Comparison of ENCODE assay signal across 8 mouse cellular contexts in the genomic region with DNA sequence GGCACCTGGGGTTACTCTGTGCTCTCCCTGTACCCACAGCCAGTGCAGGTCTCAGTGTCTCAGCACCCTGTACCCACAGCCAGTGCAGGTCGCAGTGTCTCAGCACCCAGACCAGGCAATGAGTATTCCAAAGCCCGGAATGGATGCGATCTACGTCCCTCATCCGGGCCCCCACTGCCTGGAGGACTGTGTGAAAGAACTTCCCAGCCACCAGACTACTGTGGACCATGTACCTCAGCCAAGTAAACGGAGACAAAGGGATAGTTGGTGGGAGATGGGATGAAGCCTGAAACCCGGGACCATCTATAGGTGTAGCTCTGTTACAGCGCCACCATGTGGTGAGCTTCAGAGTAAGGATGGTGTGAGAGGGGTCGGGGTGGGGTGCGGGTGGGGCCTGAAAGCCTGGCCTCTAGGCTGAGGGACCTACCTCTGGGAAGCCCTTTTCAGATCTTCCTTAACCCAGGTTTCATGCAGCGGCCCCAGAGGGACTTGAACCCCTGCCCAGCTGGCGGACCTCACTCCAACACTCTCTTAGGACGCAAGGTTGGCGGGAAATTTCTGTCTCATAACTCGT. TPM values are rescaled to one million over a fixed set of nuclear protein-coding genes. Genes with fewer than 3 reads are reported as not detected.
DNase-seq lines count a peak whose midpoint lies in the region; ATAC-seq and TF ChIP-seq lines count a peak whose summit lies in the region.

No protein-coding gene starts in this region.

- TF ChIP-seq EP300 in heart, adult 2 months (IDR thresholded peaks at IDR 0.05; ENCODE audit: insufficient read depth, low read depth, low read length), result no peak

- 64% methylated on average over 15 of the region's 15 CpGs for WGBS in heart, adult 2 months
- 53% methylated on average over 15 of the region's 15 CpGs for WGBS in limb, embryonic 11.5 days

- peak; percentile 48 for TF ChIP-seq CTCF in heart, adult 2 months (IDR thresholded peaks at IDR 0.05)
- TF ChIP-seq CTCF in testis, adult 2 months (IDR thresholded peaks at IDR 0.05; ENCODE audit: control insufficient read depth, insufficient read depth, insufficient replicate concordance, low read depth, low read length), result peak; percentile 41; the same call in 1 of the 2 replicates

- no peak overlapping the region for H3K4me2 ChIP-seq in limb, embryonic 11.5 days (ENCODE audit: low read depth, severe bottlenecking)

- H3K79me2 ChIP-seq in heart, adult 2 months (replicated peaks; ENCODE audit: control insufficient read depth, insufficient read depth, low read length), result no peaks in the 10 kb centered on the region

- no peak; the same call in 1 of the 2 replicates for ATAC-seq in limb, embryonic 11.5 days (ENCODE audit: insufficient number of reproducible peaks, low FRiP score, low TSS enrichment, low read depth)
- no peak for ATAC-seq in activated CD4-positive, CD25-positive, alpha-beta regulatory T cell, adult 4 months

- H3K36me3 ChIP-seq in heart, adult 2 months (ENCODE audit: control insufficient read depth, insufficient read depth, low read length), result no peaks in the 10 kb centered on the region
- H3K36me3 ChIP-seq in testis, adult 2 months (ENCODE audit: control insufficient read depth, insufficient read depth, low read length), result no peaks in the 10 kb centered on the region
- no peaks in the 10 kb centered on the region for H3K36me3 ChIP-seq in limb, embryonic 11.5 days (ENCODE audit: control insufficient read depth, insufficient read depth, low read length)

- H3K9me3 ChIP-seq in limb, embryonic 11.5 days (ENCODE audit: control insufficient read depth, low read length), result no peaks in the 10 kb centered on the region

- H3K4me3 ChIP-seq in heart, adult 2 months, result no peak overlapping the region
- H3K4me3 ChIP-seq in testis, adult 2 months (ENCODE audit: control insufficient read depth, low read depth, low read length), result no peak overlapping the region; the same call in 1 of the 2 replicates
- no peak overlapping the region for H3K4me3 ChIP-seq in limb, embryonic 11.5 days (ENCODE audit: low read depth, low read length)

- peaks cover 1% of the 10 kb centered on the region; the same call in 1 of the 2 replicates for H3K4me1 ChIP-seq in heart, adult 2 months (ENCODE audit: control insufficient read depth, insufficient read depth, low read length)
- H3K4me1 ChIP-seq in testis, adult 2 months (ENCODE audit: control insufficient read depth, insufficient read depth, low read length), result peaks cover 2% of the 10 kb centered on the region; the same call in 1 of the 2 replicates
- no peaks in the 10 kb centered on the region for H3K4me1 ChIP-seq in limb, embryonic 11.5 days (ENCODE audit: control insufficient read depth, insufficient read depth, low read length)

- no peak overlapping the region for H3K27ac ChIP-seq in heart, adult 2 months
- no peak overlapping the region for H3K27ac ChIP-seq in testis, adult 2 months (ENCODE audit: control insufficient read depth, insufficient read depth, low read depth, low read length)
- no peak overlapping the region for H3K27ac ChIP-seq in limb, embryonic 11.5 days (replicated peaks; ENCODE audit: low read depth, low read length)

- DNase-seq in heart, adult 2 months, result no peak
- no peak for DNase-seq in heart, postnatal 10 days
- DNase-seq in testis, postnatal 14 days (ENCODE audit: low spot score), result no peak
- DNase-seq in limb, embryonic 11.5 days (ENCODE audit: low spot score), result peak; percentile 38
- no peak for DNase-seq in MN1 (ENCODE audit: low spot score)
- DNase-seq in urinary bladder, postnatal 36 days (ENCODE audit: low spot score in 2 of 2), result no peak

- no peaks in the 10 kb centered on the region for H3K27me3 ChIP-seq in heart, adult 2 months (ENCODE audit: control insufficient read depth, insufficient read depth, low read length)
- H3K27me3 ChIP-seq in testis, adult 2 months (ENCODE audit: control insufficient read depth, insufficient read depth, low read length), result no peaks in the 10 kb centered on the region
- no peaks in the 10 kb centered on the region for H3K27me3 ChIP-seq in limb, embryonic 11.5 days (ENCODE audit: control insufficient read depth, insufficient read depth, low read length)

- TF ChIP-seq POLR2A in heart, adult 2 months (IDR thresholded peaks at IDR 0.05; ENCODE audit: insufficient read depth, low read depth, low read length), result no peak
- no peak for TF ChIP-seq POLR2A in testis, adult 2 months (IDR thresholded peaks at IDR 0.05; ENCODE audit: control insufficient read depth, low read depth, low read length)

- H3K9ac ChIP-seq in heart, adult 2 months (ENCODE audit: low read depth, low read length), result no peak overlapping the region
- H3K9ac ChIP-seq in limb, embryonic 11.5 days (ENCODE audit: low read length), result no peak overlapping the region

- intact Hi-C loops in heart, adult 2 months (cut with DNase I), result loop anchor here (1.0 to 5.0 kb wide), 3 partner anchors 39 to 153 kb away; a partner anchor contains a TSS
- intact Hi-C loops in heart, postnatal 10 days (cut with DNase I), result loop anchor here (1.0 to 10.0 kb wide), 4 partner anchors 39 to 434 kb away; a partner anchor contains a TSS

RNA-seq across cellular contexts. Expression of a gene that starts 38.0 kb away (rescaled TPM):
- 10 to 100 TPM; 23.6 to 24.7 TPM for total RNA-seq in heart, adult 2 months (2021)
- polyA plus RNA-seq in heart, adult 2 months (2012; rRNA removed), result 12.3 and 17.9 TPM in 2 replicates
- 10 to 100 TPM; 35.0 to 36.3 TPM for total RNA-seq in heart, postnatal 10 days (2021)
- polyA plus RNA-seq in testis, adult 2 months (2012; rRNA removed), result 11.2 and 14.2 TPM in 2 replicates
- 163 and 171 TPM in 2 replicates for polyA plus RNA-seq in limb, embryonic 11.5 days (2014; fragmentation: Nextera tagmentation; extraction: Ambion mirVana)
- polyA plus RNA-seq in activated CD4-positive, CD25-positive, alpha-beta regulatory T cell, adult 4 months (2017; shearing (Covaris generic)), result 100 to 1,000 TPM; 393 to 404 TPM
